Mouse (Mus musculus) ES-E14 (cell line): ENCODE measurements at regions not wholly inside any gene's neighbourhood (a gene's known extent, or its start where the extent isn't known, plus 50 kb on each side); places are given as distances from the start of the nearest gene placed in this dataset.

Experiments
- DNase-seq: peaks from one replicate; pipeline ENCODE4 v3.0.0-alpha.2; 2013; ENCODE audit warnings: low read depth, low spot score
- H3K27ac ChIP-seq: 2 replicates; pipeline ENCODE4 v1.5.1; 2012; ENCODE audit warnings: low read depth, mild to moderate bottlenecking, low read length, moderate library complexity, mixed read lengths; ENCODE audit not compliant: poor library complexity, insufficient read depth, severe bottlenecking
- H3K36me3 ChIP-seq: 2 replicates; pipeline ENCODE4 v1.6.1; 2012; ENCODE audit warnings: mild to moderate bottlenecking, low read length, moderate library complexity, mixed read lengths; ENCODE audit not compliant: control insufficient read depth, poor library complexity, insufficient read depth, severe bottlenecking
- H3K4me1 ChIP-seq, 2 experiments: fragments of 150-350 bp in 1 of 2; sonication (generic) in 1 of 2; 2 replicates each; pipeline ENCODE4 v1.6.1; 2012; ENCODE audit warnings: low read length in 2 of 2, mild to moderate bottlenecking in 1 of 2, mixed read lengths in 1 of 2; ENCODE audit not compliant: control insufficient read depth in 2 of 2, insufficient read depth in 2 of 2, poor library complexity in 1 of 2
- H3K4me3 ChIP-seq, 2 experiments: fragments of 150-350 bp in 1 of 2; sonication (generic) in 1 of 2; 2 replicates each; pipeline ENCODE4 v1.5.1; 2012; ENCODE audit warnings: low read length in 2 of 2, low read depth in 1 of 2, mild to moderate bottlenecking in 1 of 2, mixed read lengths in 1 of 2; ENCODE audit not compliant: insufficient read depth in 1 of 2, poor library complexity in 1 of 2, severe bottlenecking in 1 of 2
- H3K9ac ChIP-seq: 2 replicates; pipeline ENCODE4 v1.6.1; 2012; ENCODE audit warnings: low read depth, mild to moderate bottlenecking, low read length, mixed read lengths; ENCODE audit not compliant: poor library complexity, insufficient read depth, severe bottlenecking
- H3K9me3 ChIP-seq: fragments of 150-350 bp; sonication (generic); 2 replicates; pipeline ENCODE4 v1.6.1; 2012; ENCODE audit warnings: low read depth, mild to moderate bottlenecking, low read length; ENCODE audit not compliant: control insufficient read depth, insufficient read depth
- CHD2 ChIP-seq: IDR thresholded peaks from 2 replicates; pipeline ENCODE4 v1.6.1; 2014; ENCODE audit warnings: mild to moderate bottlenecking, low read depth, low read length, inconsistent platforms
- HCFC1 ChIP-seq: IDR thresholded peaks from 2 replicates; pipeline ENCODE4 v1.6.1; 2012; ENCODE audit warnings: low read length, inconsistent platforms, borderline replicate concordance; ENCODE audit not compliant: insufficient read depth
- MAFK ChIP-seq: IDR thresholded peaks from 2 replicates; pipeline ENCODE4 v1.6.1; 2014; ENCODE audit warnings: mild to moderate bottlenecking, low read depth, low read length, inconsistent platforms; ENCODE audit not compliant: insufficient read depth
- ZC3H11A ChIP-seq: IDR thresholded peaks from 2 replicates; pipeline ENCODE4 v1.6.1; 2012; ENCODE audit warnings: low read depth, mild to moderate bottlenecking, inconsistent platforms, low read length, borderline replicate concordance
- ZNF384 ChIP-seq: IDR thresholded peaks from 2 replicates; pipeline ENCODE4 v1.6.1; 2012; ENCODE audit warnings: low read depth, low read length, inconsistent platforms
- in situ Hi-C, 2 experiments: fragments of 600-800 bp; cut with MboI; formaldehyde crosslinking; loops; one replicate each; pipeline ENCODE4 v1.15.1; 2025; ENCODE audit warnings: low sequenced_read_pairs in 2 of 2, inconsistent platforms in 1 of 2; ENCODE audit not compliant: unreplicated experiment in 2 of 2

DNA sequence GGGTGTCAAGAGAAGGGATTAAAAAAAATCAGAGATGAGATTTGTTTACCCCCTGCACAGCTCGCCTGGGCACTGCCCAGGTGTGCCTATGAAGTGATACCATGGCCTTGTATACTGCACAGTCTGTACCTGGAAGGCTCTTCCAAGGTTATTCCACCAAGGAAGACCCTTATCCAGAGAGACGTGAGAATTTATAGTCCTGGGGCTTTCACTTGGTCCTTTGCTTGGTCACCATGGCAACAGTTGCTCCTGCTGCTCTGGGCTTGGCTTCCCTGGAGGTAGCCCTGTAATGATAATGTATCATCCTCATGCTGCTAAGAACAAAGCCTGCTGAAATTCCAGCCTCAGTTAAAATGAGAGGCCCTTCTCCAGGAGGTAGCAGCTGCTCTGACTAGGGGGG, 143.7 kb upstream of the 9630041A04Rik start:
- Histone ChIP-seq H3K9ac (no peak overlapping the region), H3K27ac (no peak overlapping the region), H3K4me3 (no peak overlapping the region), H3K9me3 (no peaks in the 10 kb centered on the region), H3K4me1 (no peaks in the 10 kb centered on the region), H3K36me3 (no peaks in the 10 kb centered on the region)
- TF ChIP-seq MAFK (no peak), ZNF384 (no peak), HCFC1 (no peak), ZC3H11A (no peak), CHD2 (no peak)
- in situ Hi-C loops: no loop called here
- no peak for DNase-seq

DNA sequence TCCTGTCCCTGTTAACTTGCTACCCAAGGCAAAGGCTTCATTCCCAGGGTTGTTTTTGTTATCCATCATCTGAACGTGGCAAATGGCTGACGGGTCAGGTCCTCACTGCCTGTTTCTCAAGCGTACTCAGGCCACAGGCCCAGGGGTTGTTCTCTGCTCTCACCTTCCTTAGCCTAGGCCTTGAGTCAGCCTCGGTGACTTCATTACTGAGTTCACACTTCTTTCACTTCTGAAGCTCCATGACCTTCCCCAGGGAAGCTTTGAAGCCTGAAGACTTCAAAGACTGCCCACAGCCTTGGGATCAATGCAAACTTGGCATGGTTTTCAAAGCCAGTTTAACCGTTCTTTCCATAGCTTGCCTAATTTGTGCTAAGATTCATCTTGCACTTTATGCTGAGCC, 145.3 kb upstream of the 9630041A04Rik start:
- TF ChIP-seq MAFK: no peak
- no peak for TF ChIP-seq CHD2
- in situ Hi-C loops: no loop called here
- H3K4me3 ChIP-seq: no peak overlapping the region
- no peak overlapping the region for H3K27ac ChIP-seq
- no peaks in the 10 kb centered on the region for H3K36me3 ChIP-seq
- H3K4me1 ChIP-seq: no peaks in the 10 kb centered on the region
- H3K9ac ChIP-seq: no peak overlapping the region
- H3K9me3 ChIP-seq: no peaks in the 10 kb centered on the region
- DNase-seq: no peak

DNA sequence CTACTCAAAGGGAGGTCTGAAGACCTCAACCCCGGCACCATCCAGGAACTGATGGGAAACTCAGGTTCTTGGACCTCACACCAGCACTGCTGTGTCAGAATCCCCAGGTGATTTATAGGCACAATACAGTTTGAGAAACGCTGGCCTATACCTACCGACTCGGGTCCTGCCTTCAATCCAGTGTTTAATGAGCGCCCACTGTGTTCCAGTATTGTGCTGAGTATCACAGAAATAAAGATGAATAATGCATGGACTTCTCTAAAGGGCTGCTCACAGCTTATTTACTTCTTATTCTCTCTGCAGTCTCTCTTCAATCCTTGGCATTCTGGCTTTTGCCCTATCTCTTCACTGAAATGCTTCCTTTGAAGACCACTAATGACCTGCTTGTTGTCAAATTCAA, 146.8 kb upstream of the 9630041A04Rik start:
- in situ Hi-C loops: no loop called here
- Histone ChIP-seq H3K36me3 (no peaks in the 10 kb centered on the region), H3K9ac (no peak overlapping the region), H3K27ac (no peak overlapping the region), H3K4me1 (no peaks in the 10 kb centered on the region), H3K4me3 (no peak overlapping the region), H3K9me3 (no peaks in the 10 kb centered on the region)
- TF ChIP-seq HCFC1 (no peak), MAFK (no peak), ZC3H11A (no peak), ZNF384 (no peak)
- no peak for DNase-seq

DNA sequence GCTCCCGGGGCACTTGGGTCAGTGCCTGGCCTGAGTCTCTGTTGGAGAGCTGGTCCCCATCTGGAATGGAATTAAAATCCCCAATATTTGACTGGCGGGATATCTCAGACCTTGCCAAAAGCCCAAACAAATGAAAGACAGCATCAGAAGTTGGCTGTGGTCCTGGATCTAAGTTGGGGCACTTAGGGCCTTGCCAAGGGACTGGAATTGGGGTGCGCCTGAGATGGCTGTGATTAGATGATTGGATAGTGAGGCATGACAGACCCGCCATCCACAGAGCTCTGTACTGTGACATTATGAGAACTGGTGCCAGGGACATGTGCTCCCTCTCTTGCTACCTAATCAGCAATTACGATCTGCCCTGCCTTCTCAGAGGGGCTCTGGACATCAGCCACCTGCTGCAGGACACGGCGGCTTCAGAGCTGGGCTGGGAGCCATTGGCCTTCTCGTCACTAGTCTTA, 151.0 kb upstream of the 9630041A04Rik start:
- TF ChIP-seq ZC3H11A: no peak
- no peak for TF ChIP-seq HCFC1
- TF ChIP-seq ZNF384: no peak
- no peak for TF ChIP-seq MAFK
- no peak for TF ChIP-seq CHD2
- Histone ChIP-seq H3K4me1 (no peaks in the 10 kb centered on the region), H3K9ac (no peak overlapping the region), H3K36me3 (no peaks in the 10 kb centered on the region), H3K27ac (no peak overlapping the region), H3K4me3 (no peak overlapping the region), H3K9me3 (no peaks in the 10 kb centered on the region)
- DNase-seq: no peak
- in situ Hi-C loops: no loop called here

DNA sequence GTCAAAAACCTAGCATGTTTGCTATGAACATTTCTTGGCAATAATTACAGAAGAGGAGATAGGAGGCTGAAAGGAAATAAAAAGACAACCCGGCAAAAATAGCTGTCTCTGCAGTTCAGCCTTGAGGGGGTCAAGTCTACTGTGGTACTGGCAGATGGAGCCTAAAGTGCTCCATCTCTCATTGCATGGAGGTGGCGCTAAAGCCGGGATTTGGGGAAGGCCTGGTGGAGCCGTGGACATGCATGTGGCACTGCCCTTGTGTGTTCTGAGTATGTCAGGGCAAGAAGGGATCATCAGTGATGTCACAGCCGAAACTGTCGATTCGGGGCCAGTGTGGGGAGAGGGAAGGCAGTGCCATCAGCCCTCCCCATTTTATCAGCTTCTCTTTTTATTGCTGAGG, 161.3 kb upstream of the 9630041A04Rik start:
- in situ Hi-C loops: no loop called here
- Histone ChIP-seq H3K4me1 (no peaks in the 10 kb centered on the region), H3K36me3 (no peaks in the 10 kb centered on the region), H3K27ac (no peak overlapping the region), H3K9me3 (no peaks in the 10 kb centered on the region), H3K4me3 (no peak overlapping the region), H3K9ac (no peak overlapping the region)
- no peak for DNase-seq
- TF ChIP-seq ZC3H11A: no peak
- TF ChIP-seq MAFK: no peak
- TF ChIP-seq CHD2: no peak
- TF ChIP-seq ZNF384: no peak
- no peak for TF ChIP-seq HCFC1
